ENCODE assay signal across 9 mouse cellular contexts in the genomic region with DNA sequence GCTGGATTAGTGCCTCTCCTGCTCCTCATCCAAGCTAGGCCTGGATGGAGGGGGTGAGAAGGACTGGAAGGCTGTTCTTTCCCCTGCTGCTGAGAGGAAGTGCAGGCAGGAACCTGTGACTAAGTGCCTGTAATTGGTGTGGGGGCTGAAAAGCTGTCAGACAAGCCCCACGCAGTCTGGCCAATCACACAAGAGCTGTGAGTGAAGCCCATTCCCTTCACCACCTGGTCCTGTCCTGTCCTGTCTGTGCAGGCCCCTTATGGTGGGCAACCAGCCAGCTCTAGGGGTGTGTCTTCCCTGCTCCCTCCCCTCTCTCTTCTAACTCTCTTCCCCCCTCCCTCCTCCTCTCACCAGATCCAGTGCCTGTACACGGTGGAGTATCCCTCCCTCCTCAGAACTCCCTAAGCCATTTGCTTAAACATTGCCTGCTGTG. TPM values are rescaled to one million over a fixed set of nuclear protein-coding genes. Genes with fewer than 3 reads are reported as not detected.
DNase-seq lines count a peak whose midpoint lies in the region; ATAC-seq lines count a peak whose summit lies in the region.
"Had no signal": no experiment of that assay in that cellular context is flagged by ENCODE, and none has a peak within 500 bp of the region (broad histone marks: within the 10 kb centered on the region; RNA-seq: fewer than 3 reads in every experiment).

No protein-coding gene starts in this region.

- no peaks in the 10 kb centered on the region for H3K27me3 ChIP-seq in forebrain, embryonic 10.5 days (ENCODE audit: poor library complexity, severe bottlenecking)
- no peaks in the 10 kb centered on the region; the same call in 1 of the 2 replicates for H3K27me3 ChIP-seq in hindbrain, embryonic 10.5 days (ENCODE audit: insufficient read depth, poor library complexity, severe bottlenecking)

- no peak for ATAC-seq in cerebellum, adult (ENCODE audit: insufficient number of reproducible peaks, low FRiP score, low TSS enrichment)

- no peaks in the 10 kb centered on the region for H3K36me3 ChIP-seq in forebrain, embryonic 10.5 days (replicated peaks)
- H3K36me3 ChIP-seq in hindbrain, embryonic 10.5 days = no peaks in the 10 kb centered on the region

- no peak overlapping the region for H3K4me3 ChIP-seq in forebrain, embryonic 10.5 days
- no peak overlapping the region for H3K4me3 ChIP-seq in hindbrain, embryonic 10.5 days

- peaks cover 4% of the 10 kb centered on the region; the same call in 1 of the 2 replicates for H3K9me3 ChIP-seq in forebrain, embryonic 10.5 days
- H3K9me3 ChIP-seq in hindbrain, embryonic 10.5 days = 0 out of 2 replicates have a peak, but pooled peaks cover 4% of the 10 kb centered on the region

- WGBS in forebrain, embryonic 10.5 days = 20% methylated on average over 2 of the region's 2 CpGs
- WGBS in hindbrain, embryonic 10.5 days = 22% methylated on average over 2 of the region's 2 CpGs

- H3K4me1 ChIP-seq in forebrain, embryonic 10.5 days = peaks cover 41% of the 10 kb centered on the region
- H3K4me1 ChIP-seq in hindbrain, embryonic 10.5 days (replicated peaks) = peaks cover 29% of the 10 kb centered on the region

- peak; percentile 83 to 87 for DNase-seq in cerebellum, postnatal 10 days
- peak; percentile 88 for DNase-seq in 3T3-L1 (ENCODE audit: low read depth, low spot score)
- no peak for DNase-seq in forebrain, embryonic 10.5 days (ENCODE audit: extremely low spot score, low spot score)
- peak; percentile 27 for DNase-seq in hindbrain, embryonic 10.5 days (ENCODE audit: low spot score)
- DNase-seq in left cerebral cortex, adult 9 months (ENCODE audit: low spot score in 2 of 2) = peak; percentile 56 to 77
- peak; percentile 73 for DNase-seq in right cerebral cortex, adult 18-20 months
- DNase-seq in cerebellum, adult 8-10 months = no peak

- H3K27ac ChIP-seq in forebrain, embryonic 10.5 days = peak overlapping the region; percentile 79
- peak overlapping the region; percentile 57 for H3K27ac ChIP-seq in hindbrain, embryonic 10.5 days

RNA-seq across cellular contexts. Expression of gene Sult5a1, which starts 20.5 kb away (rescaled TPM):
- polyA plus RNA-seq in forebrain, embryonic 10.5 days (2016; fragmentation: Nextera tagmentation; extraction: Ambion mirVana) = 2.2 and 2.7 TPM in 2 replicates
- 4.3 and 5.8 TPM in 2 replicates for polyA plus RNA-seq in hindbrain, embryonic 10.5 days (2016; fragmentation: Nextera tagmentation; extraction: Ambion mirVana)

RNA-seq across cellular contexts. Expression of gene Cpne7, which starts 20.5 kb away (rescaled TPM):
- 0.94 and 1.3 TPM in 2 replicates for polyA plus RNA-seq in forebrain, embryonic 10.5 days (2016; fragmentation: Nextera tagmentation; extraction: Ambion mirVana)
- 0.12 and 0.63 TPM in 2 replicates for polyA plus RNA-seq in hindbrain, embryonic 10.5 days (2016; fragmentation: Nextera tagmentation; extraction: Ambion mirVana)

RNA-seq across cellular contexts. Expression of gene Rpl13, which starts 35.5 kb away (rescaled TPM):
- polyA plus RNA-seq in forebrain, embryonic 10.5 days (2016; fragmentation: Nextera tagmentation; extraction: Ambion mirVana) = 1,382 and 1,410 TPM in 2 replicates
- 1,248 and 1,330 TPM in 2 replicates for polyA plus RNA-seq in hindbrain, embryonic 10.5 days (2016; fragmentation: Nextera tagmentation; extraction: Ambion mirVana)

RNA-seq across cellular contexts. Expression of gene Dpep1, which starts 48.4 kb away (rescaled TPM):
- polyA plus RNA-seq in forebrain, embryonic 10.5 days (2016; fragmentation: Nextera tagmentation; extraction: Ambion mirVana) = 10.1 and 11.4 TPM in 2 replicates
- polyA plus RNA-seq in hindbrain, embryonic 10.5 days (2016; fragmentation: Nextera tagmentation; extraction: Ambion mirVana) = 3.2 and 4.9 TPM in 2 replicates
- polyA plus RNA-seq: cortical plate, adult 2 months had no signal

Comparison
In these comparisons a context has a peak if more than half of its experiments do, and no peak if none do; other contexts are left out.
1. DNase-seq: peak in cerebellum, postnatal 10 days (2 of 2), 3T3-L1 (single experiment), hindbrain, embryonic 10.5 days (single experiment), left cerebral cortex, adult 9 months (2 of 2) and right cerebral cortex, adult 18-20 months (single experiment); none in forebrain, embryonic 10.5 days (single experiment) and cerebellum, adult 8-10 months (single experiment).